Mouse (Mus musculus) ovary, postnatal 10 days (tissue): Measurements from ENCODE around the gene Cyb5rl.

Experiments
- DNase-seq: peaks from one replicate; pipeline ENCODE4 v3.0.0; 2022; ENCODE audit warnings: low spot score

The Cyb5rl gene

GRCm38 (mm10) chr4:107061560-107061959 is 5.2 kb upstream of the Cyb5rl start:
- no peak for DNase-seq

- DNase-seq = no peak
Measured at GRCm38 (mm10) chr4:107063214-107063613, 3.6 kb upstream of the Cyb5rl start.

GRCm38 (mm10) chr4:107064394-107065098 is 2.2 kb upstream of the Cyb5rl start:
- DNase-seq = no peak

GRCm38 (mm10) chr4:107067151-107067840 is 508 bp downstream of the Cyb5rl start:
- DNase-seq = no peak

- DNase-seq = no peak
Measured at GRCm38 (mm10) chr4:107072343-107072742, 5.6 kb downstream of the Cyb5rl start.

GRCm38 (mm10) chr4:107075456-107075855 is 8.7 kb downstream of the Cyb5rl start:
- no peak for DNase-seq

GRCm38 (mm10) chr4:107078894-107079293 is 12.1 kb downstream of the Cyb5rl start:
- no peak for DNase-seq

GRCm38 (mm10) chr4:107079716-107080115 is 12.9 kb downstream of the Cyb5rl start:
- no peak for DNase-seq

- DNase-seq = no peak
Measured at GRCm38 (mm10) chr4:107082185-107082584, 15.4 kb downstream of the Cyb5rl start.

GRCm38 (mm10) chr4:107083126-107083525 is 16.3 kb downstream of the Cyb5rl start:
- DNase-seq = no peak

- no peak for DNase-seq
Measured at GRCm38 (mm10) chr4:107084343-107084742, 17.6 kb downstream of the Cyb5rl start.

- DNase-seq = no peak
Measured at GRCm38 (mm10) chr4:107084858-107085257, 18.1 kb downstream of the Cyb5rl start.

GRCm38 (mm10) chr4:107091696-107092095 is 24.9 kb downstream of the Cyb5rl start:
- DNase-seq = no peak

- no peak for DNase-seq
Measured at GRCm38 (mm10) chr4:107094484-107095187, 27.8 kb downstream of the Cyb5rl start.

- DNase-seq = no peak
Measured at GRCm38 (mm10) chr4:107096043-107096442, 29.3 kb downstream of the Cyb5rl start.

- DNase-seq = no peak
Measured at GRCm38 (mm10) chr4:107096841-107097373, 30.1 kb downstream of the Cyb5rl start, which contains the start of gene Cdcp2. Cdcp2 (plus strand) TSS chr4:107096891.

GRCm38 (mm10) chr4:107097871-107098270 is 31.1 kb downstream of the Cyb5rl start:
- DNase-seq = no peak

GRCm38 (mm10) chr4:107098375-107098774 is 31.6 kb downstream of the Cyb5rl start:
- DNase-seq = no peak

GRCm38 (mm10) chr4:107098791-107099525 is 32.2 kb downstream of the Cyb5rl start:
- no peak for DNase-seq

GRCm38 (mm10) chr4:107102220-107102619 is 35.4 kb downstream of the Cyb5rl start:
- DNase-seq = no peak

- no peak for DNase-seq
Measured at GRCm38 (mm10) chr4:107106777-107107176, 40.0 kb downstream of the Cyb5rl start.

GRCm38 (mm10) chr4:107108291-107108731 is 41.5 kb downstream of the Cyb5rl start:
- no peak for DNase-seq
